In genomic region chr19:59469035-59469949, GRCm38 (mm10) we compare ENCODE assay signal across 9 mouse cellular contexts. TPM values are rescaled to one million over a fixed set of nuclear protein-coding genes. Genes with fewer than 3 reads are reported as not detected.
A peak's percentile ranks its signal among the peaks of the same experiment; 100 is the strongest.
DNase-seq lines count a peak whose midpoint lies in the region; ATAC-seq and TF ChIP-seq lines count a peak whose summit lies in the region.
"Had no signal": no experiment of that assay in that cellular context is flagged by ENCODE, and none has a peak within 500 bp of the region (broad histone marks: within the 10 kb centered on the region; RNA-seq: fewer than 3 reads in every experiment).

No protein-coding gene starts in this region.

- H3K4me3 ChIP-seq in liver, embryonic 12.5 days: 0 out of 2 replicates have a peak overlapping the region, but pooled peaks have one; percentile 15
- H3K4me3 ChIP-seq in liver, postnatal 0 days (ENCODE audit: low read depth, low read length): no peak overlapping the region
- peak overlapping the region; percentile 91 for H3K4me3 ChIP-seq in forebrain, embryonic 10.5 days
- H3K4me3 ChIP-seq in kidney, embryonic 14.5 days (ENCODE audit: low read length): peak overlapping the region; percentile 27
- H3K4me3 ChIP-seq: left cerebral cortex, adult 2 months had no signal

- peaks cover 92% of the 10 kb centered on the region for H3K27me3 ChIP-seq in liver, embryonic 12.5 days (replicated peaks)
- peaks cover 88% of the 10 kb centered on the region for H3K27me3 ChIP-seq in liver, postnatal 0 days (ENCODE audit: insufficient read depth, low read length)
- peaks cover 99% of the 10 kb centered on the region for H3K27me3 ChIP-seq in forebrain, embryonic 10.5 days (ENCODE audit: poor library complexity, severe bottlenecking)
- peaks cover 85% of the 10 kb centered on the region for H3K27me3 ChIP-seq in kidney, embryonic 14.5 days (ENCODE audit: control insufficient read depth, insufficient read depth, low read length)

- no peak for DNase-seq in liver, postnatal 0 days
- peak; percentile 73 for DNase-seq in forebrain, embryonic 10.5 days (ENCODE audit: extremely low spot score, low spot score)
- DNase-seq in neural tube, embryonic 10.5 days (ENCODE audit: extremely low spot score, low spot score): peak; percentile 82
- DNase-seq in adrenal gland, postnatal 36 days: no peak
- no peak for DNase-seq in urinary bladder, postnatal 25 days (ENCODE audit: low spot score)
- DNase-seq in adrenal gland, postnatal 10 days: no peak

- no peak overlapping the region for H3K9ac ChIP-seq in liver, embryonic 12.5 days
- no peak overlapping the region for H3K9ac ChIP-seq in liver, postnatal 0 days (replicated peaks)
- peak overlapping the region; percentile 38 for H3K9ac ChIP-seq in kidney, embryonic 14.5 days (ENCODE audit: low read depth, low read length)

- no peak for TF ChIP-seq EP300 in liver, postnatal 0 days (IDR thresholded peaks at IDR 0.05; ENCODE audit: low read depth)

- TF ChIP-seq CTCF in liver, postnatal 0 days (IDR thresholded peaks at IDR 0.05; ENCODE audit: low read depth): no peak

- no peak for ATAC-seq in liver, embryonic 12.5 days
- ATAC-seq in liver, postnatal 0 days: no peak
- ATAC-seq in kidney, embryonic 14.5 days (ENCODE audit: low FRiP score, low TSS enrichment): peak; percentile 62

- H3K9me3 ChIP-seq in liver, embryonic 12.5 days (replicated peaks): no peaks in the 10 kb centered on the region
- H3K9me3 ChIP-seq in liver, postnatal 0 days (ENCODE audit: low read length): no peaks in the 10 kb centered on the region
- H3K9me3 ChIP-seq in forebrain, embryonic 10.5 days: no peaks in the 10 kb centered on the region
- no peaks in the 10 kb centered on the region for H3K9me3 ChIP-seq in kidney, embryonic 14.5 days (ENCODE audit: control insufficient read depth, low read length)

- 0 out of 2 replicates have a peak overlapping the region, but pooled peaks have one; percentile 27 for H3K4me2 ChIP-seq in liver, embryonic 12.5 days
- no peak overlapping the region for H3K4me2 ChIP-seq in liver, postnatal 0 days (ENCODE audit: low read depth, low read length)
- peak overlapping the region; percentile 35 for H3K4me2 ChIP-seq in kidney, embryonic 14.5 days (replicated peaks; ENCODE audit: low read depth, low read length)

- H3K4me1 ChIP-seq in liver, embryonic 12.5 days: no peaks in the 10 kb centered on the region
- H3K4me1 ChIP-seq in liver, postnatal 0 days (ENCODE audit: insufficient read depth): 0 out of 2 replicates have a peak, but pooled peaks cover 2% of the 10 kb centered on the region
- peaks cover 81% of the 10 kb centered on the region for H3K4me1 ChIP-seq in forebrain, embryonic 10.5 days
- peaks cover 17% of the 10 kb centered on the region for H3K4me1 ChIP-seq in kidney, embryonic 14.5 days (ENCODE audit: control insufficient read depth, insufficient read depth, low read length)

- 3% methylated on average over 35 of the region's 35 CpGs for WGBS in liver, embryonic 12.5 days (ENCODE audit: insufficient replicate concordance)
- 3% methylated on average over 33 of the region's 35 CpGs for WGBS in liver, postnatal 0 days (ENCODE audit: insufficient replicate concordance)
- WGBS in forebrain, embryonic 10.5 days: under 1% methylated on average over 35 of the region's 35 CpGs
- WGBS in kidney, embryonic 14.5 days: under 1% methylated on average over 30 of the region's 35 CpGs

- no peak overlapping the region for H3K27ac ChIP-seq in liver, embryonic 12.5 days
- H3K27ac ChIP-seq in liver, postnatal 0 days (ENCODE audit: low read depth): no peak overlapping the region
- peak overlapping the region; percentile 100 for H3K27ac ChIP-seq in forebrain, embryonic 10.5 days
- peak overlapping the region; percentile 80 for H3K27ac ChIP-seq in kidney, embryonic 14.5 days (ENCODE audit: low read depth, low read length)
- H3K27ac ChIP-seq: left cerebral cortex, adult 2 months had no signal

- no peaks in the 10 kb centered on the region for H3K36me3 ChIP-seq in liver, embryonic 12.5 days
- no peaks in the 10 kb centered on the region for H3K36me3 ChIP-seq in liver, postnatal 0 days (replicated peaks; ENCODE audit: insufficient read depth, low read length)
- H3K36me3 ChIP-seq in forebrain, embryonic 10.5 days (replicated peaks): 0 out of 2 replicates have a peak, but pooled peaks cover 3% of the 10 kb centered on the region
- H3K36me3 ChIP-seq in kidney, embryonic 14.5 days (ENCODE audit: control insufficient read depth, insufficient read depth, low read length): no peaks in the 10 kb centered on the region

RNA-seq across cellular contexts. Expression of gene Emx2, which starts 11.1 kb away (rescaled TPM):
- 0.05 and 0.11 TPM in 2 replicates for polyA plus RNA-seq in liver, embryonic 12.5 days (2016; fragmentation: Nextera tagmentation; extraction: Ambion mirVana)
- polyA plus RNA-seq in liver, postnatal 0 days (2015; fragmentation: Nextera tagmentation; extraction: Ambion mirVana): not detected in 2 replicates
- 44.1 and 48.1 TPM in 2 replicates for polyA plus RNA-seq in forebrain, embryonic 10.5 days (2016; fragmentation: Nextera tagmentation; extraction: Ambion mirVana)
- 40.5 and 43.6 TPM in 2 replicates for polyA plus RNA-seq in kidney, embryonic 14.5 days (2014; fragmentation: Nextera tagmentation; extraction: Ambion mirVana)
- total RNA-seq in adrenal gland, postnatal 36 days (2021): under 1 TPM; 0.26 TPM
- total RNA-seq in adrenal gland, postnatal 10 days (2021): under 1 TPM in 1 of 2 experiments, not detected in 1; 0.27 TPM

Comparison
In these comparisons a context has a peak if more than half of its experiments do, and no peak if none do; other contexts are left out.
1. H3K27ac ChIP-seq: peak in forebrain, embryonic 10.5 days (single experiment) and kidney, embryonic 14.5 days (single experiment); none in liver, embryonic 12.5 days (single experiment) and liver, postnatal 0 days (single experiment).
2. DNase-seq: peak in forebrain, embryonic 10.5 days (single experiment) and neural tube, embryonic 10.5 days (single experiment); none in liver, postnatal 0 days (single experiment), adrenal gland, postnatal 36 days (0 of 2), urinary bladder, postnatal 25 days (single experiment) and adrenal gland, postnatal 10 days (single experiment).
3. RNA of gene Emx2, which starts 11.1 kb away (polyA plus RNA-seq): 44.1 to 48.1 TPM in forebrain, embryonic 10.5 days and 40.5 to 43.6 TPM in kidney, embryonic 14.5 days; 0.05 to 0.11 TPM in liver, embryonic 12.5 days and not detected in liver, postnatal 0 days; every median in the first group is over 10 times any median in the second.